Mouse (Mus musculus): ENCODE results near the gene Nupl2. TPM values are rescaled to one million over a fixed set of nuclear protein-coding genes. Genes with fewer than 3 reads are reported as not detected.

Gene Nupl2
- polyA plus RNA-seq, 1 experiment from 2014 or later, result 5.3 TPM

- Histone ChIP-seq H3K4me1 (ENCODE audit: insufficient read depth) (peaks cover 6% of the 10 kb centered on the region; the same call in 1 of the 2 replicates), H3K9me3 (ENCODE audit: low read length) (no peaks in the 10 kb centered on the region), H3K36me3 (replicated peaks; ENCODE audit: insufficient read depth, low read length) (no peaks in the 10 kb centered on the region), H3K27me3 (ENCODE audit: insufficient read depth, low read length) (no peaks in the 10 kb centered on the region), H3K27ac (ENCODE audit: low read depth) (no peak overlapping the region), H3K4me3 (ENCODE audit: low read depth, low read length) (no peak overlapping the region), H3K9ac (replicated peaks) (no peak overlapping the region), H3K4me2 (ENCODE audit: low read depth, low read length) (no peak overlapping the region)
- TF ChIP-seq CTCF (IDR thresholded peaks at IDR 0.05; ENCODE audit: low read depth) (no peak), EP300 (IDR thresholded peaks at IDR 0.05; ENCODE audit: low read depth) (no peak)
- WGBS (ENCODE audit: insufficient replicate concordance), result 82% methylated on average over 1 of the region's 1 CpGs
- DNase-seq (no peak), ATAC-seq (no peak)
Measured at GRCm38 (mm10) chr5:24214547-24214878, 49.8 kb downstream of the Nupl2 start.

GRCm38 (mm10) chr5:24214900-24215299, 50.1 kb downstream of the Nupl2 start:
- H3K4me2 ChIP-seq (ENCODE audit: low read depth, low read length), result no peak overlapping the region
- H3K4me1 ChIP-seq (ENCODE audit: insufficient read depth), result peaks cover 6% of the 10 kb centered on the region; the same call in 1 of the 2 replicates
- no peak for ATAC-seq
- WGBS (ENCODE audit: insufficient replicate concordance), result 70% methylated on average over 1 of the region's 1 CpGs
- DNase-seq, result no peak
- H3K9me3 ChIP-seq (ENCODE audit: low read length), result no peaks in the 10 kb centered on the region
- no peak for TF ChIP-seq CTCF (IDR thresholded peaks at IDR 0.05; ENCODE audit: low read depth)
- no peaks in the 10 kb centered on the region for H3K27me3 ChIP-seq (ENCODE audit: insufficient read depth, low read length)
- H3K27ac ChIP-seq (ENCODE audit: low read depth), result no peak overlapping the region
- no peaks in the 10 kb centered on the region for H3K36me3 ChIP-seq (replicated peaks; ENCODE audit: insufficient read depth, low read length)
- no peak overlapping the region for H3K4me3 ChIP-seq (ENCODE audit: low read depth, low read length)
- H3K9ac ChIP-seq (replicated peaks), result no peak overlapping the region

Other genes starting within 250 kb of the Nupl2 start
- 33.4 and 34.5 TPM in 2 replicates for gene Fam126a, start 134.3 kb upstream of the Nupl2 start, polyA plus RNA-seq (2015; fragmentation: Nextera tagmentation; extraction: Ambion mirVana)
- gene Klhl7, start 64.4 kb upstream of the Nupl2 start, polyA plus RNA-seq (2015; fragmentation: Nextera tagmentation; extraction: Ambion mirVana), result 11.6 and 12.3 TPM in 2 replicates
- 0.05 and 0.08 TPM in 2 replicates for gene Kcnh2, start 186.6 kb downstream of the Nupl2 start, polyA plus RNA-seq (2015; fragmentation: Nextera tagmentation; extraction: Ambion mirVana)
- gene Nos3, start 199.8 kb downstream of the Nupl2 start, polyA plus RNA-seq (2015; fragmentation: Nextera tagmentation; extraction: Ambion mirVana), result 1.7 and 1.8 TPM in 2 replicates
- gene Atg9b, start 227.2 kb downstream of the Nupl2 start, polyA plus RNA-seq (2015; fragmentation: Nextera tagmentation; extraction: Ambion mirVana), result 0.25 and 0.48 TPM in 2 replicates
- gene Abcb8, start 228.7 kb downstream of the Nupl2 start, polyA plus RNA-seq (2015; fragmentation: Nextera tagmentation; extraction: Ambion mirVana), result 20.3 and 22.3 TPM in 2 replicates
- gene Asic3, start 248.4 kb downstream of the Nupl2 start, polyA plus RNA-seq (2015; fragmentation: Nextera tagmentation; extraction: Ambion mirVana), result 0.11 TPM in 1 of 2 replicates, not detected in the other